Mouse (Mus musculus) thymus, adult 2 months (tissue): ENCODE measurements around the gene Mis12. TPM values are rescaled to one million over a fixed set of nuclear protein-coding genes. Genes with fewer than 3 reads are reported as not detected.
A peak's percentile ranks its signal among the peaks of the same experiment; 100 is the strongest.

Experiments used
- DNase-seq: peaks from one replicate; pipeline ENCODE4 v3.0.0; 2021
- H3K27ac ChIP-seq: fragments of 200-500 bp; 2 replicates; pipeline ENCODE4 v1.5.1; 2012; ENCODE audit warnings: low read length, control low read depth; ENCODE audit not compliant: control insufficient read depth, insufficient read depth
- H3K27me3 ChIP-seq: fragments of 200-500 bp; 2 replicates; pipeline ENCODE4 v1.6.1; 2012; ENCODE audit warnings: mild to moderate bottlenecking, low read length, moderate library complexity, mixed read lengths; ENCODE audit not compliant: control insufficient read depth, insufficient read depth
- H3K36me3 ChIP-seq: fragments of 200-500 bp; 2 replicates; pipeline ENCODE4 v1.6.1; 2012; ENCODE audit warnings: mild to moderate bottlenecking, low read length, moderate library complexity; ENCODE audit not compliant: control insufficient read depth, insufficient read depth
- H3K4me1 ChIP-seq: fragments of 200-500 bp; replicated peaks from 2 replicates; pipeline ENCODE4 v1.6.1; 2012; ENCODE audit warnings: low read length; ENCODE audit not compliant: control insufficient read depth, insufficient read depth
- H3K4me3 ChIP-seq: fragments of 200-500 bp; 2 replicates; pipeline ENCODE4 v1.5.1; 2012; ENCODE audit warnings: mild to moderate bottlenecking, low read length, control low read depth, moderate library complexity; ENCODE audit not compliant: control insufficient read depth, insufficient read depth
- CTCF ChIP-seq: fragments of 200-500 bp; IDR thresholded peaks from 2 replicates; pipeline ENCODE4 v1.5.1; 2012; ENCODE audit warnings: mild to moderate bottlenecking, control low read depth, low read length, moderate library complexity, borderline replicate concordance; ENCODE audit not compliant: control insufficient read depth, poor library complexity, insufficient read depth; ENCODE audit errors: extremely low read depth
- POLR2A ChIP-seq: fragments of 200-500 bp; IDR thresholded peaks from 2 replicates; pipeline ENCODE4 v1.6.1; 2012; ENCODE audit warnings: mild to moderate bottlenecking, low read length, control low read depth, moderate library complexity; ENCODE audit not compliant: control insufficient read depth, poor library complexity, insufficient read depth; ENCODE audit errors: extremely low read depth
- WGBS: fragments of 180-500 bp; shearing (Covaris S2); methylation state at CpG from one replicate; pipeline ENCODE4 v1.1.7; 2018; 5-methylcytosine and 5-hydroxymethylcytosine counted together
- polyA plus RNA-seq: library from polyadenylated mRNA; depleted of rRNA; stranded (reverse); fragments of >200 nt; gene quantifications from 2 replicates; pipeline ENCODE4 v1.2.3, GENCODE M21; 2012

Mis12 gene
- polyA plus RNA-seq, 1 experiment: 8.6 TPM

DNA sequence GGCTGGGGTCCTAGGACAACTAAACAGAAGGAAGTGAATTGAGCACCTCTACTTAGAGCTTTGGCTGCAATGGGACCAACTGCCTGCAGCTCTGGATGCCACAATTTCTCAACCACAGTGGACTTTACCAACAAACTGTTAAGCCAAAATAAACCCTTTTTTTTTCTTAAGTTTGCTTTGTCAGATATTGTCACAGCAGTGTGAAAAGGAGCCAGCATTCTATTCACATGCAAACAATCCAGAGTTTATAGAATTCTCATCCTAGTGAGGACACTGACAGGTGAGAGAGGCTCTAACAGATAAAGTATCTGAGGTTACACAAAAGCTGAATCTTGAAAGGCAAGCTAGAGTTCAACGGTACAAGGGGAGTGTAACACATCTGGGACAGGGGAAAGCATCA lies 2.4 kb upstream of the Mis12 start:
- H3K4me3 ChIP-seq: no peak overlapping the region
- H3K27ac ChIP-seq: no peak overlapping the region
- TF ChIP-seq POLR2A (no peak), CTCF (no peak)
- DNase-seq: no peak
- no peaks in the 10 kb centered on the region for H3K27me3 ChIP-seq
- H3K4me1 ChIP-seq: peaks cover 3% of the 10 kb centered on the region; the same call in 1 of the 2 replicates
- 93% methylated on average over 1 of the region's 1 CpGs for WGBS
- peaks cover 9% of the 10 kb centered on the region for H3K36me3 ChIP-seq

- peak overlapping the region; percentile 29; the same call in 1 of the 2 replicates for H3K27ac ChIP-seq
- peak overlapping the region; percentile 82 for H3K4me3 ChIP-seq
- H3K27me3 ChIP-seq: no peaks in the 10 kb centered on the region
- DNase-seq: no peak
- 8% methylated on average over 28 of the region's 28 CpGs for WGBS
- peaks cover 3% of the 10 kb centered on the region; the same call in 1 of the 2 replicates for H3K4me1 ChIP-seq
- no peak for TF ChIP-seq POLR2A
- TF ChIP-seq CTCF: no peak
- H3K36me3 ChIP-seq: no peaks in the 10 kb centered on the region
Observed at GRCm38 (mm10) chr11:71018416-71019200, 803 bp upstream of the Mis12 start.

DNA sequence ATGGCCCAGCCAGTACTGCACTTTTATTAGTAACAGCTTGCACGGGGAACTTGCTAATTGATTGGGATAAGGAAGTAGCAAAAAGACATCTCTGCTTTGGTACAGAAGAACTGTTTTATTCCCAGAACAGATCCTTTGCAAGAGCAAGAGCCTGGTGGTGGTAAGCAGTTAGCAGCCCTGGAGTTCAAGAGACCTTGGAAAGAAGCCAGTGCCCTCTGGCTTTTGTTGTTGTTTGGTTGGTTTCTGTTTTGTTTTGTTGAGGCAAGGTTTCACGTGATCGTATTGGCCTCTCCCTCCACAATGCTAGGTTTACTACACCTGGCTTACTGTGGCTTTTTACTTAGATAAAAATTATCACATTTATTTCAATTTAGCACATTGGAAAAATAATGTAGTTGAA lies 8.9 kb downstream of the Mis12 start:
- DNase-seq: no peak
- 90% methylated on average over 3 of the region's 3 CpGs for WGBS
- Histone ChIP-seq H3K27me3 (no peaks in the 10 kb centered on the region), H3K4me3 (no peak overlapping the region), H3K36me3 (peaks cover 39% of the 10 kb centered on the region), H3K4me1 (no peaks in the 10 kb centered on the region), H3K27ac (no peak overlapping the region)
- TF ChIP-seq POLR2A (no peak), CTCF (no peak)

- Histone ChIP-seq H3K4me3 (no peak overlapping the region), H3K27ac (no peak overlapping the region), H3K36me3 (peaks cover 38% of the 10 kb centered on the region), H3K27me3 (no peaks in the 10 kb centered on the region), H3K4me1 (no peaks in the 10 kb centered on the region)
- WGBS: 78% methylated on average over 3 of the region's 3 CpGs
- DNase-seq: no peak
- TF ChIP-seq CTCF (no peak), POLR2A (no peak)
Observed at GRCm38 (mm10) chr11:71029403-71030118, 10.2 kb downstream of the Mis12 start.

DNA sequence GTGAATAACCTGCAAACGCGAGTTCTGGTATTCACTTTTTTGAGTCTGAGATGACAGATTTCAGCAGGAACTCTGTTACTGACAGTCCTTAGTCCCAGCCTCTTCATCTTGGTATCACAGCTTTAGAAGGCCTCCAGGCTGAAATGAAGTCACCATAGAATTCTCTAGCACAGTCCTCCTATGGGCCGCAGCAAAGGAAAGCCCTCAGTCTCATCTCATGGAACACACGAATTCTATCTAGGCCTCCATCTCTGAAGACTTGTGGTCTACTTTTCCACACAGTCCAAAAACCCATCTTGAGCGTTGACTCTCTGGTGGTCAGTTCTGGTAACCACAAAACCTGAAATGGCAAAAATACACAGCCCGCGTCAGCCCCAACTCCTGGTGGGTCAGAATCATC lies 12.7 kb downstream of the Mis12 start:
- H3K27ac ChIP-seq: no peak overlapping the region
- peaks cover 13% of the 10 kb centered on the region for H3K36me3 ChIP-seq
- H3K4me3 ChIP-seq: no peak overlapping the region
- DNase-seq: no peak
- 79% methylated on average over 7 of the region's 7 CpGs for WGBS
- no peaks in the 10 kb centered on the region; the same call in 1 of the 2 replicates for H3K27me3 ChIP-seq
- TF ChIP-seq POLR2A: no peak
- no peak for TF ChIP-seq CTCF
- no peaks in the 10 kb centered on the region for H3K4me1 ChIP-seq

GRCm38 (mm10) chr11:71032491-71033162 lies 13.2 kb downstream of the Mis12 start:
- no peak for TF ChIP-seq POLR2A
- no peak for TF ChIP-seq CTCF
- 46% methylated on average over 26 of the region's 26 CpGs for WGBS
- no peak for DNase-seq

More at GRCm38 (mm10) chr11:71032491-71033162, 13.2 kb downstream of the Mis12 start:
- Histone ChIP-seq H3K4me1 (no peaks in the 10 kb centered on the region), H3K36me3 (peaks cover 7% of the 10 kb centered on the region), H3K27me3 (no peaks in the 10 kb centered on the region; the same call in 1 of the 2 replicates), H3K4me3 (peak overlapping the region; percentile 30; the same call in 1 of the 2 replicates), H3K27ac (no peak overlapping the region)
